ENCODE assay signal across 8 mouse cellular contexts in the genomic region with DNA sequence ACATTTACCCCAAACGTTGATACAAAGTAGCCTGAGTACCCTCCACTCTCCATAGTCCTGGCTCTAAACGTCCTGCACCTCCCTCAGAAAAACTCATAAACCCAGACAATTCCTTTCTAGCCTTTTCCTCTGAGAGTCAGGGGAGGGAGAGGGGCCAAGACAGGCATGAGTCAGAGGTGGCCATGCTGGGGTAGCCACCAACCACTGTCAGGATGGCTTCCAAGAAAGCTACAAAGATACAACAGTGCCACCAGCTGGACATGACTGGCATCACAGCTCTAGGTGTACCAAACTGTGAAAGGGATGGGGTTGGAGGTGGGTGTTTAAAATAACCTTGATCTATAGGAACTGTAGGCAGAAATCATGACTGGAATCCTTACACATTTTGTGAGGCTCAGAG.
DNase-seq lines count a peak whose midpoint lies in the region; ATAC-seq and TF ChIP-seq lines count a peak whose summit lies in the region.

No protein-coding gene starts in this region.

- no peak overlapping the region for H3K27ac ChIP-seq in cerebellum, adult 2 months (ENCODE audit: insufficient read depth, low read length)
- peak overlapping the region; percentile 59 for H3K27ac ChIP-seq in heart, embryonic 15.5 days
- no peak overlapping the region for H3K27ac ChIP-seq in limb, embryonic 14.5 days (replicated peaks; ENCODE audit: low read depth, low read length)

- H3K9me3 ChIP-seq in heart, embryonic 15.5 days (replicated peaks): no peaks in the 10 kb centered on the region
- H3K9me3 ChIP-seq in limb, embryonic 14.5 days (ENCODE audit: control insufficient read depth, low read length): no peaks in the 10 kb centered on the region

- no peak for ATAC-seq in heart, embryonic 15.5 days (replicated peaks; ENCODE audit: insufficient number of reproducible peaks, insufficient read depth, low FRiP score, low read depth)
- no peak for ATAC-seq in limb, embryonic 14.5 days (ENCODE audit: low FRiP score, low read depth)

- H3K4me2 ChIP-seq in heart, embryonic 15.5 days: no peak overlapping the region
- H3K4me2 ChIP-seq in limb, embryonic 14.5 days (replicated peaks; ENCODE audit: low read depth, low read length, severe bottlenecking): no peak overlapping the region

- H3K4me1 ChIP-seq in cerebellum, adult 2 months (ENCODE audit: control insufficient read depth, insufficient read depth, low read length): no peaks in the 10 kb centered on the region
- H3K4me1 ChIP-seq in heart, embryonic 15.5 days (replicated peaks): peaks cover 83% of the 10 kb centered on the region
- peaks cover 33% of the 10 kb centered on the region for H3K4me1 ChIP-seq in limb, embryonic 14.5 days (ENCODE audit: control insufficient read depth, insufficient read depth, low read length)

- H3K9ac ChIP-seq in heart, embryonic 15.5 days: 0 out of 2 replicates have a peak overlapping the region, but pooled peaks have one; percentile 0
- H3K9ac ChIP-seq in limb, embryonic 14.5 days (ENCODE audit: low read depth, low read length, severe bottlenecking): no peak overlapping the region

- TF ChIP-seq POLR2A in cerebellum, adult 2 months (IDR thresholded peaks at IDR 0.05; ENCODE audit: borderline replicate concordance, insufficient read depth, low read length): no peak
- TF ChIP-seq POLR2A in limb, embryonic 14.5 days (IDR thresholded peaks at IDR 0.05; ENCODE audit: borderline replicate concordance, extremely low read depth, insufficient read depth, insufficient read length): no peak

- H3K4me3 ChIP-seq in cerebellum, adult 2 months (replicated peaks; ENCODE audit: insufficient read depth, low read depth, low read length): no peak overlapping the region
- no peak overlapping the region for H3K4me3 ChIP-seq in heart, embryonic 15.5 days
- H3K4me3 ChIP-seq in limb, embryonic 14.5 days (replicated peaks; ENCODE audit: low read length): no peak overlapping the region

- peak; percentile 76 for TF ChIP-seq CTCF in cerebellum, adult 2 months (IDR thresholded peaks at IDR 0.05; ENCODE audit: borderline replicate concordance, insufficient read depth, low read depth, low read length)

- 40% methylated on average over 2 of the region's 2 CpGs for WGBS in cerebellum, adult 2 months
- 45% methylated on average over 2 of the region's 2 CpGs for WGBS in heart, embryonic 15.5 days
- WGBS in limb, embryonic 14.5 days: 43% methylated on average over 2 of the region's 2 CpGs

- no peaks in the 10 kb centered on the region for H3K27me3 ChIP-seq in cerebellum, adult 2 months (ENCODE audit: control insufficient read depth, insufficient read depth, low read length)
- no peaks in the 10 kb centered on the region for H3K27me3 ChIP-seq in heart, embryonic 15.5 days
- no peaks in the 10 kb centered on the region for H3K27me3 ChIP-seq in limb, embryonic 14.5 days (ENCODE audit: control insufficient read depth, insufficient read depth, low read length)

- DNase-seq in cerebellum, adult 2 months: peak; percentile 29 to 46
- DNase-seq in cerebellum, adult 11-12 months: no peak
- peak; percentile 45 for DNase-seq in right cerebral cortex, adult 18-20 months
- DNase-seq in right cerebral cortex, postnatal 36 days (ENCODE audit: low spot score in 2 of 2): no peak
- peak; percentile 53 to 68 for DNase-seq in cerebellum, postnatal 4 days (ENCODE audit: low spot score in 2 of 2)
- peak; percentile 61 for DNase-seq in limb, embryonic 14.5 days (ENCODE audit: low spot score)
- DNase-seq in right cerebral cortex, postnatal 14 days: peak; percentile 67

- peaks cover 41% of the 10 kb centered on the region; the same call in 1 of the 2 replicates for H3K36me3 ChIP-seq in heart, embryonic 15.5 days
- peaks cover 57% of the 10 kb centered on the region for H3K36me3 ChIP-seq in limb, embryonic 14.5 days (ENCODE audit: control insufficient read depth, insufficient read depth, low read length)

Comparison
In these comparisons a context has a peak if more than half of its experiments do, and no peak if none do; other contexts are left out.
1. DNase-seq: peak in cerebellum, adult 2 months (2 of 2), right cerebral cortex, adult 18-20 months (single experiment), cerebellum, postnatal 4 days (2 of 2), limb, embryonic 14.5 days (single experiment) and right cerebral cortex, postnatal 14 days (single experiment); none in cerebellum, adult 11-12 months (single experiment) and right cerebral cortex, postnatal 36 days (0 of 2).